Mouse (Mus musculus) forebrain, embryonic 14.5 days (tissue): Measurements from ENCODE around the gene Tatdn3. TPM values are rescaled to one million over a fixed set of nuclear protein-coding genes. Genes with fewer than 3 reads are reported as not detected.

Experiments
- ATAC-seq: fragments of 200-750 bp; cut with Nextera tagmentation; 2 replicates; pipeline ENCODE4 v1.8.0; 2017; ENCODE audit warnings: mild to moderate bottlenecking, moderate library complexity
- DNase-seq: peaks from one replicate; pipeline ENCODE4 v3.0.0-alpha.2; 2015; ENCODE audit warnings: low spot score
- H3K27ac ChIP-seq: fragments of 300-500 bp; sonication (generic); 2 replicates; pipeline ENCODE4 v1.5.1; 2014; ENCODE audit warnings: low read depth, mild to moderate bottlenecking, control low read depth, low read length, moderate library complexity
- H3K27me3 ChIP-seq: fragments of 300-500 bp; sonication (generic); replicated peaks from 2 replicates; pipeline ENCODE4 v1.6.1; 2014; ENCODE audit warnings: low read length, control low read depth, mixed read lengths; ENCODE audit not compliant: control insufficient read depth, insufficient read depth
- H3K36me3 ChIP-seq: fragments of 300-500 bp; sonication (generic); 2 replicates; pipeline ENCODE4 v1.6.1; 2014; ENCODE audit warnings: low read length, control low read depth; ENCODE audit not compliant: control insufficient read depth, insufficient read depth
- H3K4me1 ChIP-seq: fragments of 300-500 bp; sonication (generic); 2 replicates; pipeline ENCODE4 v1.6.1; 2014; ENCODE audit warnings: antibody characterized with exemption, low read length, control low read depth; ENCODE audit not compliant: control insufficient read depth, insufficient read depth
- H3K4me2 ChIP-seq: fragments of 300-500 bp; sonication (generic); 2 replicates; pipeline ENCODE4 v1.6.1; 2014; ENCODE audit warnings: mild to moderate bottlenecking, control low read depth, low read length
- H3K4me3 ChIP-seq: fragments of 300-500 bp; sonication (generic); 2 replicates; pipeline ENCODE4 v1.5.1; 2014; ENCODE audit warnings: low read depth, low read length, control low read depth
- H3K9ac ChIP-seq: fragments of 300-500 bp; sonication (generic); 2 replicates; pipeline ENCODE4 v1.6.1; 2014; ENCODE audit warnings: mild to moderate bottlenecking, low read length, control low read depth, moderate library complexity
- H3K9me3 ChIP-seq: fragments of 300-500 bp; sonication (generic); replicated peaks from 2 replicates; pipeline ENCODE4 v1.6.1; 2016; ENCODE audit warnings: low read length, control low read depth, mixed read lengths; ENCODE audit not compliant: control insufficient read depth
- WGBS: fragments of 180-500 bp; shearing (Covaris S2); extraction: QIAGEN DNeasy Blood & Tissue Kit; methylation state at CpG from one replicate; pipeline ENCODE4 v1.1.7; 2014; 5-methylcytosine and 5-hydroxymethylcytosine counted together
- polyA plus RNA-seq: library from polyadenylated mRNA; unstranded; fragments of >200 nt; fragmentation: Nextera tagmentation; extraction: Ambion mirVana; gene quantifications from 2 replicates; pipeline ENCODE4 v1.2.1, GENCODE M21; 2014

Tatdn3 gene
- polyA plus RNA-seq, 1 experiment from 2014 or later, result 10.0 TPM

GRCm38 (mm10) chr1:191053555-191053954 is 9.2 kb downstream of the Tatdn3 start:
- Histone ChIP-seq H3K9me3 (no peaks in the 10 kb centered on the region), H3K4me1 (no peaks in the 10 kb centered on the region), H3K4me3 (no peak overlapping the region), H3K9ac (no peak overlapping the region), H3K27ac (no peak overlapping the region), H3K4me2 (no peak overlapping the region), H3K27me3 (no peaks in the 10 kb centered on the region), H3K36me3 (no peaks in the 10 kb centered on the region)
- WGBS, result 96% methylated on average over 3 of the region's 3 CpGs
- DNase-seq (no peak), ATAC-seq (no peak)

DNA sequence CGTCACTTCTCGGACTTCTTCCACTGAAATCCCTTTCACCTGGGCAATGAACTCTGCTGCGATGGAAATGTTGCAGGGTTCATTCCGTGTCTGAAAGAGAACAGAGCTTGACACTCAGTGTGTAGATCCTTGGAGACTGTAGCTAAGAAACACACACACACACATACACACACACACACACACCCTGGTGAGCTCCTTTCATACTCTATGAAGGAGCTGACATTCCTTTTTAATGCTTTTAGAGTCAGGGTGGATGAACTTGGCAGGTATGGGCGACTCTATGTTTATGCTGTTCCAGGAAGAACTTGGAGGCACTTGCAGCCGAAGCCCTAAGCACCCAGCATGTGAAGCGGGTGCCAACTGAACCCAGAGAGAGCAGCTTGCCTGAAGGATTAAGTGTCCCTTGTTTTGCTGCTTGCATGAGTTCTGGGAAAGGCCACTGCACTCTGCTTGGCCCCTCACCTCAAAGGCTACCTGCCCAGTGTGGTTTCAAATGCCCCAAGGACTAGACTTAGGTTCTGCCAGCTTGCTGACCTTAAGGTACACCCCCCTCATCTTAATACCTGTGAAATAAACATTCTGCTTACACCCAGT is 16.4 kb downstream of the Tatdn3 start:
- WGBS, result 65% methylated on average over 7 of the region's 7 CpGs

GRCm38 (mm10) chr1:191045264-191045663 is 17.5 kb downstream of the Tatdn3 start:
- Histone ChIP-seq H3K4me3 (no peak overlapping the region), H3K36me3 (no peaks in the 10 kb centered on the region), H3K9me3 (no peaks in the 10 kb centered on the region), H3K4me2 (no peak overlapping the region), H3K9ac (no peak overlapping the region), H3K27me3 (no peaks in the 10 kb centered on the region), H3K27ac (no peak overlapping the region), H3K4me1 (no peaks in the 10 kb centered on the region)
- ATAC-seq, result no peak
- DNase-seq, result no peak
- WGBS, result 94% methylated on average over 2 of the region's 2 CpGs

More for the DNA sequence above, 16.4 kb downstream of the Tatdn3 start:
- Histone ChIP-seq H3K27ac (no peak overlapping the region), H3K9ac (no peak overlapping the region), H3K9me3 (no peaks in the 10 kb centered on the region), H3K36me3 (no peaks in the 10 kb centered on the region), H3K4me3 (no peak overlapping the region), H3K27me3 (no peaks in the 10 kb centered on the region), H3K4me1 (no peaks in the 10 kb centered on the region), H3K4me2 (no peak overlapping the region)
- DNase-seq (no peak), ATAC-seq (no peak)

DNA sequence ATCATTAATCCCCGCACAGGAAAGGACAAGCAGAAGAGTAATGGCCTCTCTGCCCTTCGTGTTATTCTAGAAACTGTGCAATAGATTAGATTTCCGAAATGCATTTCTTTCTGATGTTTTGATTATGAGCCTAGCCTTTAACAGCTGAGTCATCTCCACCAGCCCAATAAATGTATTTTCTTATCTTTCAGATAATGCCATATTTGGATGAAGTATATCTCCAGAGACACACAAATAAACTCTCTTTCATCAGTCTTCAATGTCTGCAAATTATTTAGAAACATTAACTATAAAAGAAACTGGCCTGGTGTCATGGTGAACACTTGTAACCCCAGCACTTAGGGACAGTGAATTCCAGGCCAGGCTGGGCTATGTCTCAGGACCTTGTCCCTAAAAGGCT is 20.0 kb downstream of the Tatdn3 start:
- Histone ChIP-seq H3K4me3 (no peak overlapping the region), H3K27me3 (no peaks in the 10 kb centered on the region), H3K36me3 (no peaks in the 10 kb centered on the region), H3K27ac (no peak overlapping the region), H3K9me3 (no peaks in the 10 kb centered on the region), H3K9ac (no peak overlapping the region), H3K4me2 (no peak overlapping the region), H3K4me1 (no peaks in the 10 kb centered on the region)
- 89% methylated on average over 3 of the region's 3 CpGs for WGBS
- ATAC-seq, result no peak
- DNase-seq, result no peak

DNA sequence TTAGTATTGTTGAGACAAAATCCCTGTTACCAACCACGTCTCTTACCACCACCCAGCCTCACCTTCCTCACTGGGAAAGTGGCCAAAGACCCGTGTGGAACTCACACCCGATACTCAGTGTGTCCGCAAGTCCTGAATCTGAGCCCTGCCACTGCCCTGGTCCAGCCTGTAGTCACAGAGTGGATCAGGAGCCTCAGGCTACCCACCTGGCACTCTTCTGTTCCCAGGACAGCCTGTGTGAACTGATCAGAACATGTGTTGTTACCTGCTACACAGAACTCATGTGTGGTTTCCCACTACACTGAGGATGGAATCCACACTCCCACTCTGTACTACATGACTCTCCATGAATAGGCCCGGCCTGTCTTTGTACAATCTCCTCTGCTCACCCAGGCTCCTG is 20.6 kb downstream of the Tatdn3 start:
- H3K4me2 ChIP-seq, result no peak overlapping the region
- H3K9ac ChIP-seq, result no peak overlapping the region
- no peak overlapping the region for H3K4me3 ChIP-seq
- no peaks in the 10 kb centered on the region for H3K27me3 ChIP-seq
- no peaks in the 10 kb centered on the region for H3K9me3 ChIP-seq
- ATAC-seq (no peak), DNase-seq (no peak)
- WGBS, result 82% methylated on average over 5 of the region's 5 CpGs
- H3K27ac ChIP-seq, result no peak overlapping the region
- no peaks in the 10 kb centered on the region for H3K36me3 ChIP-seq
- H3K4me1 ChIP-seq, result no peaks in the 10 kb centered on the region

GRCm38 (mm10) chr1:191041352-191041751 is 21.4 kb downstream of the Tatdn3 start:
- Histone ChIP-seq H3K4me1 (no peaks in the 10 kb centered on the region), H3K36me3 (no peaks in the 10 kb centered on the region), H3K9me3 (no peaks in the 10 kb centered on the region), H3K27me3 (no peaks in the 10 kb centered on the region), H3K9ac (no peak overlapping the region), H3K4me3 (no peak overlapping the region), H3K27ac (no peak overlapping the region), H3K4me2 (no peak overlapping the region)
- ATAC-seq (no peak), DNase-seq (no peak)

GRCm38 (mm10) chr1:191037999-191038398 is 24.7 kb downstream of the Tatdn3 start:
- H3K27me3 ChIP-seq, result no peaks in the 10 kb centered on the region
- no peak overlapping the region for H3K27ac ChIP-seq
- H3K9ac ChIP-seq, result no peak overlapping the region
- no peak for DNase-seq
- no peaks in the 10 kb centered on the region for H3K4me1 ChIP-seq
- H3K4me2 ChIP-seq, result no peak overlapping the region
- no peaks in the 10 kb centered on the region for H3K9me3 ChIP-seq
- WGBS, result 96% methylated on average over 4 of the region's 4 CpGs
- no peak overlapping the region for H3K4me3 ChIP-seq
- ATAC-seq, result no peak
- H3K36me3 ChIP-seq, result no peaks in the 10 kb centered on the region

DNA sequence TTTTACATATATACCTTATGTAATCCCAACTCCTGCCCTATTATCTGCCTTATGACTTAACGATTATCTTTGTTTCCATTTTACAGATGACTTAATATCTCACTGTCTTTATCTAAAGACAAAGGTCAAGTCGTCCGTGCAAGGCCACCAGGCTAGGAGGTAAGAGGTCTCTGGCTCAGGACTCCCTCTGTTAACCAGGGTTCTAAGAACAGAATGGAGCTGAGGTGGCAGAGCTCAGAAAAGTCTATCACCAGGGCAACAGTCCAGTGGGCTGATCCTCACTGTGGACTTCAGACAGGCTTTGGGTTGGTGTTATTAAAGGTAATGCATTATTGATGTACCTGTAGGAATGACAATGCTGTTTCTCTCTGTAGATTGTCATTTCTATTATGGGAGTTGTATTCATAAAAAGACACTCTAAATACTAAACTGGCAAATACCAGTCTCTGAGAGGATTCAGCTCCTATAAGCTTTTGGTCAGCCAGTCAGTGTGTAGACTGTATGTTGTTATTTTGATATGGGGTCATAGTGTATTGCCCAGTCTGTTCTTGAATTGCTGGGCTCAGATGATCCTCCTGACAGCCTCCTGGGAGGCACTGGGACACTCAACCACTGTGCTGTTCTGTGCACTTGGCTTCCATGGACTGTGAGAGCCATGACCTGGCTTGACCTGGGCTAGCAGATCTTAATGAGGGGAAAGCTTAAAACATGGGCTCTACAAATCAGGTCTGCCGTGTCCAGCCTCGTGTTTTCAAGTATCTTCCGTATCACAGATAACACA is 26.0 kb downstream of the Tatdn3 start, which contains the start of gene Spata45:
Spata45 (plus strand) TSS at position 86 of the 781 bp plus-strand sequence.
- no peaks in the 10 kb centered on the region for H3K4me1 ChIP-seq
- H3K36me3 ChIP-seq, result no peaks in the 10 kb centered on the region

GRCm38 (mm10) chr1:191035649-191036048 is 27.1 kb downstream of the Tatdn3 start:
- no peak overlapping the region for H3K27ac ChIP-seq
- 14% methylated on average over 4 of the region's 4 CpGs for WGBS
- no peaks in the 10 kb centered on the region for H3K9me3 ChIP-seq
- ATAC-seq (no peak), DNase-seq (peak; percentile 30)
- H3K4me3 ChIP-seq, result no peak overlapping the region
- no peaks in the 10 kb centered on the region for H3K4me1 ChIP-seq
- H3K9ac ChIP-seq, result no peak overlapping the region
- no peaks in the 10 kb centered on the region for H3K27me3 ChIP-seq
- H3K4me2 ChIP-seq, result no peak overlapping the region
- no peaks in the 10 kb centered on the region for H3K36me3 ChIP-seq

More for the DNA sequence above, 26.0 kb downstream of the Tatdn3 start, which contains the start of gene Spata45:
- Histone ChIP-seq H3K27ac (no peak within 1 kb of the TSS), H3K27me3 (no peaks in the 10 kb centered on the region), H3K9me3 (no peaks in the 10 kb centered on the region), H3K9ac (no peak within 1 kb of the TSS), H3K4me3 (no peak within 1 kb of the TSS), H3K4me2 (no peak within 1 kb of the TSS)
- ATAC-seq (no peak), DNase-seq (no peak)
- WGBS, result 79% methylated on average over 6 of the region's 6 CpGs
